Mouse (Mus musculus): Measurements from ENCODE around the gene Bsn.

The Bsn gene

DNA sequence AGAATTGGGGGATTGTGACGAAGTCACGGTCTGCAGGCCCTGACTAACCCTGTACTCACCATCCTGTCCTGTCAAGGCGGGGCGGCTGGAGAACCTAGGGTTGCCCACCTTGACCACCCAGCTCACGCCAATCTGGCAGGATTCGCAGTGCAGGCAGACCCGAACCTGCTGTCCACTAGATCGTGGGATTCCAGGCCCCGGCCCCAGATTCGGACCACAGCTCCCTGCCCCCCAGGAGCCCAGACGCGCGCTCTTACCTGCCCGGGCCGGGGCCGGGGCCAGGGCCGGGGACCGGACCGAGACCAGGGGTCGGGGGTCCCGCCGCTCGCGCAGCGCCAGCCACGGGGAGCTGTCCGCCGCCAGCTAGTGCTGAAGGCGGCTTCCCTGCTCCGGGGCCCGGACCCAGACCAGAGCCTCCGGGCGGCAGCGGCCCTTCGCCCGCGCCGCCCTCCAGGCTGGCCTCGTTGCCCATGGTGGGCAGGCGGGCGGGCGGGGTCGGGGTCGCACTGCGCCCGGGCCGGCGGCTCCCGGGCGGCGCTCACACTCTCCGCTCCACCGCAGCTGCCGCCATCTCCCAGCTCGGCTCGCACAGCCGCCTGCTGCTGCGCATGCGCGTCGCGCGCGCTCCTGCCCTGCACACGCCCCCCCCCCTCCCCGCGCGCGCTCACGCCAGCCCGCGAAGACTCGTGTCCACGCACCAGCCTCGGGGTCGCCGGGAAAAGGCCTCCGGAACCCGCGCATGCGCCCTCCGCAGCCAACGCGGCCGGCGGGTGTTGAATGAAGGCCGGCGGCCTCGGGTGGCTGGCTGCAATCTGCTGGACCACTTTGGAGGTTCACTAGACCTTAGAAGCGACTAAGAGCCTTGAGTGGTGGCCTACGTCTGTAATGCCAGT is at the start of gene Bsn:
Gene Bsn (minus strand): TSS at position 598 of the 893 bp plus-strand sequence.
- DNase-seq (ENCODE audit: low read depth, low spot score), result peak; percentile 53
- H3K36me3 ChIP-seq (ENCODE audit: control insufficient read depth, insufficient read depth, low read length, poor library complexity, severe bottlenecking), result no peaks in the 10 kb centered on the region
- H3K27me3 ChIP-seq (ENCODE audit: control insufficient read depth, insufficient read depth, low read length, poor library complexity, severe bottlenecking), result no peaks in the 10 kb centered on the region; the same call in 1 of the 2 replicates

DNA sequence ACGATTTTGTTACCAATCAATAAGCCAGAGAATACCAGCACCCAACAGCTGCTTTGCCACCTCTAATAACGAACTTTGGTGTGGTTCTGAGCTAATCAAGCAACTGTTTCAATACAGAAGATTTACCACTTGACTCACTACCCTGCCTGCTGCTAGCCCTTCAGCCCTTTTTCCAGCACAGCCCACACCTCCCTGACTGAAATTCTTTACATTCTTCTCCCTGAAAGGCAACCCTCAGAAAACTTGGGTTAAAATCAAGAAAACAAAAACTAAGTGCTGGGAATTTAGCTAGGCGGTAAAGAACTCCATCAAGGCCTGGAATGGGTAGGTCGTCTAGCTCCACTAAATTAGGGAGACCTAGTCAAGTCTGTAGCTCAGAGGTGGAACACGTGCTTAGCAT is 49.8 kb upstream of the Bsn start:
- Histone ChIP-seq H3K27me3 (ENCODE audit: control insufficient read depth, insufficient read depth, low read length, poor library complexity, severe bottlenecking) (no peaks in the 10 kb centered on the region), H3K36me3 (ENCODE audit: control insufficient read depth, insufficient read depth, low read length, poor library complexity, severe bottlenecking) (no peaks in the 10 kb centered on the region)
- no peak for DNase-seq (ENCODE audit: low read depth, low spot score)

DNA sequence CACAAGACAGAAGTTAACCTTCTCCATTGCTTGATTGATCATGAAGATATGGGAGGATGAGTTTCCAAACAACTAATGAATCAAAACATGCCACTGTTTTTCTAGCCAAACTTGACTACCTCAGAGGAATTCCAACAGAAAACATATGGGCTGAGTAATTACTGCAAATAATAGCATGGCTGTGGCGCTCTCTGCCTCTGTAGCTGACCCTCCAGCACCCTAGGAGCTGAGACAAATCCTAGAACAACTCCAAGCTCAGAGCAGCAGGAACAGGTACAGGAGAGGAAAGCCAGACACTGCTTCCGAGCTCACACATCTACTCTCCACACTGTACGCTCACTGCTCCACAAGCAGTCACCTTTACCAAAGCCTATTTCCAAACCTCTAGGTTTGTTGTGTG is 48.6 kb upstream of the Bsn start:
- DNase-seq (ENCODE audit: low read depth, low spot score), result no peak
- H3K36me3 ChIP-seq (ENCODE audit: control insufficient read depth, insufficient read depth, low read length, poor library complexity, severe bottlenecking), result no peaks in the 10 kb centered on the region
- no peaks in the 10 kb centered on the region for H3K27me3 ChIP-seq (ENCODE audit: control insufficient read depth, insufficient read depth, low read length, poor library complexity, severe bottlenecking)

DNA sequence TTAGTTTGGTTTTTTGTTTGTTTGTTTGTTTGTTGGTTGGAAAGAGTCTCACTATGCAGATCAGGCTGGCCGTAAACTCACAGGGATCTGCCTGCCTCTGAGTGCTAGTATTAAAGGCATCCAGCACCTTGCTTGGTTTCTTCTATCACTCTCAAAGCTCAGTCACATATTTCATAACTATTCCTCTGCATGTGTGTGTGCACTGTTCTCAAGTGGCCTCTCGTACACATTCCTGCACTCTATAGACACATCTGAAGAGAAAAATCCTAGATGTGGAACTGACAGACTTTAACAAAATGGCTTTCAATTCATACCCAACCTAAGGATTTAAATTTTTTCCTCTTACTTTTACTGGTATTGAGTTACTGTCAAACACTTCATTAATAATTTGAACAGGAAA is 48.2 kb upstream of the Bsn start:
- no peak for DNase-seq (ENCODE audit: low read depth, low spot score)
- no peaks in the 10 kb centered on the region for H3K36me3 ChIP-seq (ENCODE audit: control insufficient read depth, insufficient read depth, low read length, poor library complexity, severe bottlenecking)
- no peaks in the 10 kb centered on the region for H3K27me3 ChIP-seq (ENCODE audit: control insufficient read depth, insufficient read depth, low read length, poor library complexity, severe bottlenecking)

DNA sequence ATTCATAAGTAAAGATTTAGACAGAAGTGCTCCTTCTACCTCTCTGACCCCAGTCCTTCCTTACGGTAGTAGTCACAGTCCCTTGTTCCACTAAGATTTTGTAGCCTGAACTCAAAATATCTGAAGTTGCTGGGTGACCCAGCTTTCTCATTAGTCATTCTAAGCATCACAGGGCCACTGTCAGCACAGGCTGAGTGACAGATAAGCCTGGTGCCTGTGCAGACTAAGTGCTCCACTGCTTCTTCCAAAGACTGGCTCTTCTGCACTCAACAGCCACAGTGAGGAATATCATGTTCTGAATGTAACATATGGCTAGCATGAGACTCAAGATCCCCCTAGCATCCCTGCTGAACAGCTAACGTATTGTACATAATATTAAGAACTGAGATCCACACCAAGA is 44.5 kb upstream of the Bsn start:
- Histone ChIP-seq H3K36me3 (ENCODE audit: control insufficient read depth, insufficient read depth, low read length, poor library complexity, severe bottlenecking) (no peaks in the 10 kb centered on the region), H3K27me3 (ENCODE audit: control insufficient read depth, insufficient read depth, low read length, poor library complexity, severe bottlenecking) (no peaks in the 10 kb centered on the region)
- DNase-seq (ENCODE audit: low read depth, low spot score), result no peak

DNA sequence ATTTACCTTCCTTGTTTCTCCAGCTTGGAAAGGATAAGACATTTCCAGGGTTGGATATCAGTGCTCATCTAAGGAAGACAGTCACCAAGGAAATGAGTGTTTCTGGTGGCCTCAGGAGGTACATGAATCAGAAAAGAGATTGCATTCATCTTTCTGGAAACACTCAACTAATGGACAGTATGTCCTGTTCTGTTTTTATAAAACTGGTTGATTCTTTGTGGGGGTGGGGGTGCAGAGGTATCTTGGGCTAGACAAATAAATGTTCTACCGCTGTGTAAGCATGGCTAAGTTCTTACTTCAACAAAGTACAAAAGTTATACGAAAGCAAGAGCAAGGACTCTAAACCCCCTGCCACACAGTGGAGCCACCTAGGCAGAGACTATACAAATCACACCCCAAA is 42.7 kb upstream of the Bsn start:
- DNase-seq (ENCODE audit: low read depth, low spot score), result no peak
- H3K36me3 ChIP-seq (ENCODE audit: control insufficient read depth, insufficient read depth, low read length, poor library complexity, severe bottlenecking), result no peaks in the 10 kb centered on the region
- H3K27me3 ChIP-seq (ENCODE audit: control insufficient read depth, insufficient read depth, low read length, poor library complexity, severe bottlenecking), result no peaks in the 10 kb centered on the region

DNA sequence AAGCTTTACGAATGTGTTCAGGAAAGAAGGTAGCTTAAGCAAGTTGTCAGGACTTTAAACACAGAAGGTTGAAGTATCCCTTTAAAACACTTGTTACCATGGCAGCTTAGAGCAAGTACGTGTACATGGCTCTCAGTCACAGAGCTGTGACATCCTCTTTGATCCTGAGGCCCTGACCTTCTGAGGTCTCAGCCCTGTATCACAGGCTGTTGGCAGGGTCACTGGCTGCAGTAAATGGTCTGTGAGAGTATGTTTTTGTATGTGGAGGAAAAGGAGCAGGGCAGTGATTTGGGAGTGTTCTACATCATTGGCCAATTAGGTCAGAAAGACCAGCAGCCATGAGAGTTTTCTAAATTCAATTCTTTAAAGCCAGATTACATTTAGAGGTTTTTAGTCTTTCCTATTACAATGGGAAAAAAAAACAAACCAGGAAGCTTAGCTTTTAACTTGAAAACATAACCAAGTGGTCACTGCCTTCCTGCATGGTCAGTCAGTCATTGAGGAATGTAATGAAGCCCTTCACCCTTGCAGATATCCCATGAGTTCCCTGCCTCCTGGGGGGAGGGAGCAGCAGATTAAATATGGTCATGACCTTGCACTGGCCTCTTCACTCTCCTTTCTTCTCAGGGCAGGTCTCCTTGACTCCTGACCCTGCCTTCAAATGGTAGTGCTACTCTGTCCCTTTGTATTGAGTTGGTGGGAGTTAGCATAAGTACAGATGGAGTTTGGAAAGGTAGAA is 37.9 kb upstream of the Bsn start:
- DNase-seq (ENCODE audit: low read depth, low spot score), result no peak
- Histone ChIP-seq H3K36me3 (ENCODE audit: control insufficient read depth, insufficient read depth, low read length, poor library complexity, severe bottlenecking) (no peaks in the 10 kb centered on the region), H3K27me3 (ENCODE audit: control insufficient read depth, insufficient read depth, low read length, poor library complexity, severe bottlenecking) (no peaks in the 10 kb centered on the region)

DNA sequence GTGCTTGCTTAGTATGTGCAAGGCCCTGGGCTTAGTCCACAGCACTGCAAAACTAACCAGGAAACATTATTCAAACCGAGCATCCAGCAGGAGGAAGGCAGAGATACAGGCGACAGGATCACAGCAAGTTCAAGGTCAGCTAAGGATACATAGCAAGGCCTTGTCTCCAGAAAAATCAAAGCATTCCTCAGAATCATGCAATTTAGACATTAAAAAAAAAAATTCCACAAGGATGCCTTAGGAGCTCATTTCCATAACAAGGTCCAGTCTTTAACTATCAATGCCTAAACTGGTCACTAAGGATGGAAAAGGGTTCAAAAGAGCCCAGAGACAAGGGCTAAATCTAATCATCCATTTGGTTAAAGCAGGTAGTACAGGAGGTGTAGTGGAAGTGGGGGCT is 35.0 kb upstream of the Bsn start:
- no peaks in the 10 kb centered on the region for H3K27me3 ChIP-seq (ENCODE audit: control insufficient read depth, insufficient read depth, low read length, poor library complexity, severe bottlenecking)
- H3K36me3 ChIP-seq (ENCODE audit: control insufficient read depth, insufficient read depth, low read length, poor library complexity, severe bottlenecking), result no peaks in the 10 kb centered on the region
- DNase-seq (ENCODE audit: low read depth, low spot score), result no peak

DNA sequence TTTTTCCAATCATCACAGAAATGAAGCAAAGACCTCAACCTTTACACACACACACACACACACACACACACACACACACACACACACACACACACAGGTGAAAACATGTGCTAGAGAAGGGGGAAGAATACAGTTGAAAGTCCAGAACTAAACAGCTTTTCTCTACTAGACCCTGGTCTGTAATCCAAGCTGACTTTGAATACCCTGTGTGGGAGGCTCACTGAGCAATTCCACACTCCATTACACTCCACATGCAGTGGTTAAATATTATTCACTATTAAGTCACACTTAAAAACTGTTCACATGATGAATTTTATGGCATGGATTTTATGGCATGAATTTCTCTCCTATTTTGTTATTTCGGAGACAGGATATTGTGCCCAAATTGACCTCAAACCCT is 33.4 kb upstream of the Bsn start:
- H3K27me3 ChIP-seq (ENCODE audit: control insufficient read depth, insufficient read depth, low read length, poor library complexity, severe bottlenecking), result no peaks in the 10 kb centered on the region
- H3K36me3 ChIP-seq (ENCODE audit: control insufficient read depth, insufficient read depth, low read length, poor library complexity, severe bottlenecking), result no peaks in the 10 kb centered on the region
- no peak for DNase-seq (ENCODE audit: low read depth, low spot score)

DNA sequence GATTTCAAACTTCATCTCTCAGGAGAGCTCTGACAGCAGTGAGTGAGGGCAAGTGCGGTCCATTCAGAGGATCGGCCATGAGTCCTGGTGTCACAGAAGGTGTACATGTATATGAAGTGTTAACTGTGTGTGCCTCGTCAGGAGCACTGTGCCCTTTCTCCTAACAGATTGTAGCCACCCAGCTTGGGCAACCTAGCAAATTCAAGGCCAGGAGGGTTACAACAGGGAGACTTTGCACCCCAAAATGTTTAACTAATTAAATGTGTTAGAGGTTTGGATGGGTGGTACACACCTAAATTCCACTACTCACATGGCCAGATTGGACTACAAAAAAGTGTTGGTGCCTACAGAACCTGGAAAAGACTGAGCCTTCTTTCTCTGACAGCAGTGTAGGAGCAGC is 31.4 kb upstream of the Bsn start:
- DNase-seq (ENCODE audit: low read depth, low spot score), result no peak
- no peaks in the 10 kb centered on the region for H3K27me3 ChIP-seq (ENCODE audit: control insufficient read depth, insufficient read depth, low read length, poor library complexity, severe bottlenecking)
- H3K36me3 ChIP-seq (ENCODE audit: control insufficient read depth, insufficient read depth, low read length, poor library complexity, severe bottlenecking), result no peaks in the 10 kb centered on the region

DNA sequence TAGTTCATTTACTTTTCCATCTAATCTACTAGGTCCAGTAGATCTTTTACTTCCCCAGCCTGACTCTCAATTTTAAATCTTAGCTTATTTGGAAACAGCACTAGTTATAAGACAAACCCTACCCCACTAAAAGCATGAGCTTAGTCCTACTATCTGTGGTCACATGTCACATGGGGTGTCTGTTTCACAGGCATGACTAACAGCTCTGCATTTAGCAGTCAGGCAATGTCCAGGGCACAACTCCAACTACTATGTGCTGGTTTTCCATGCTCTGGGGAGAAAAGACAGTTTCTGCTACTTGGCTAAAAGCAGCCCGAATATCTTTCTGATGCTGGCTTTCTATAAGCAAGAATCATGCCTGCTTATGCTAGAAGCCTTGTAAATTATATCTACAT is 30.2 kb upstream of the Bsn start:
- DNase-seq (ENCODE audit: low read depth, low spot score), result no peak

DNA sequence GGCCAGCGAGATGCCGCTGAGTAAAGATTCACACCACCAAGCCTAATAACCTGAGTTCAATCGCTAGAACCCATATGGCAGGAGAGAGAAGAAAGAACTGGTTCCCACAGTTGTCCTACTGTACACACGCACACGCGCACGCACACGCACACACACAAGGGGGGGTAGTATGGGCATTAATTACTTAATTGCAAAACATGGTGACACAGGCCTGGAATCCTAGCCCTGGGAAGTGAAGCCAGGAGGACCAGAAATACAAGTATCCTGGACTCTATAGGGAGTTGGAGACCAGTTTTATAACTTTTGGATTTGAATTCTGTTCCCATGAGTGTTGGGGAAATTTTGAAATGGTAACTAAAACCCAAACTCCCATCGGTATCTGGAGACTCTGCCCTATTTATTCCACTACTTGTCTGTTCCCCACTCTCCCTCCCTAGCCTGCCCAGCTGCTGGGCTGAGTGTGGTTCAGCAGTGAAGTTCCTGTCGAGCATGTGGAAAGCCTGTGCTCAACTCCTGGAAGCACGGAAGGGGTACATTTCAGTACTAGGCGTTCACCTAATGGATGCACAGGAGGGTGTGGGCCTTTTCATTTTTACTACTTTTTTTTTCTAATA is 29.7 kb upstream of the Bsn start:
- DNase-seq (ENCODE audit: low read depth, low spot score), result no peak
- Histone ChIP-seq H3K27me3 (ENCODE audit: control insufficient read depth, insufficient read depth, low read length, poor library complexity, severe bottlenecking) (no peaks in the 10 kb centered on the region), H3K36me3 (ENCODE audit: control insufficient read depth, insufficient read depth, low read length, poor library complexity, severe bottlenecking) (no peaks in the 10 kb centered on the region; the same call in 1 of the 2 replicates)

More for the DNA sequence above, 30.2 kb upstream of the Bsn start:
- H3K27me3 ChIP-seq (ENCODE audit: control insufficient read depth, insufficient read depth, low read length, poor library complexity, severe bottlenecking), result no peaks in the 10 kb centered on the region
- H3K36me3 ChIP-seq (ENCODE audit: control insufficient read depth, insufficient read depth, low read length, poor library complexity, severe bottlenecking), result no peaks in the 10 kb centered on the region; the same call in 1 of the 2 replicates

DNA sequence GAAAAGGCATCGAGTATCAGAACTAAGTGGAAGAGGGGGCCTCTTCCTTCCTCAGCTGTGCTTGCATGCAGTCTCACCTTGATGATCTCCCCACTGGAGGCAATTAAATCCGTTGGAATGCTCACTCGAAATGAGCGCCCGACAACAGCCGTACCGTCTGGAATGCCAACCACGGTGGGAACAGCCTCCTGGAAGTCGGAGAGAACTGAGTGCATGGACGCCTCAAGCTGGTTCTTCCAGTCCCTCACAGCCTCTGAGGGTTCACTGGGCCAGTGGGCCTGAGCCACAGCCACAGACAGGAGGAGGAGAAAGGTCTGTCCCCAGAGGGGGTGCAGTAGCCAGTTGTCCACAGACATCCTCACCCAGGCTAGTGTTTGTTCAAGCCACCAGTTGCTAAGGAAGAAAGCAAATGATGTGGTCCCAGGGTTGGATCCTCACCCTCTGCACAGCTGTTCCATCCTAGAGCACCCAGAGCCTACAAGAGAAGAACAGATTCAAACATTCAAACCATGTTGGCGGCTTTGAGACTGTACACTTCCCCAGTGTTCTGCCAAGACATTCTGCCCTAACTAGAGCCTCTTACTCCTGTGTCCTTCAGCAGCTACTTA is 27.9 kb upstream of the Bsn start:
- DNase-seq (ENCODE audit: low read depth, low spot score), result no peak
- no peaks in the 10 kb centered on the region; the same call in 1 of the 2 replicates for H3K36me3 ChIP-seq (ENCODE audit: control insufficient read depth, insufficient read depth, low read length, poor library complexity, severe bottlenecking)
- H3K27me3 ChIP-seq (ENCODE audit: control insufficient read depth, insufficient read depth, low read length, poor library complexity, severe bottlenecking), result no peaks in the 10 kb centered on the region

DNA sequence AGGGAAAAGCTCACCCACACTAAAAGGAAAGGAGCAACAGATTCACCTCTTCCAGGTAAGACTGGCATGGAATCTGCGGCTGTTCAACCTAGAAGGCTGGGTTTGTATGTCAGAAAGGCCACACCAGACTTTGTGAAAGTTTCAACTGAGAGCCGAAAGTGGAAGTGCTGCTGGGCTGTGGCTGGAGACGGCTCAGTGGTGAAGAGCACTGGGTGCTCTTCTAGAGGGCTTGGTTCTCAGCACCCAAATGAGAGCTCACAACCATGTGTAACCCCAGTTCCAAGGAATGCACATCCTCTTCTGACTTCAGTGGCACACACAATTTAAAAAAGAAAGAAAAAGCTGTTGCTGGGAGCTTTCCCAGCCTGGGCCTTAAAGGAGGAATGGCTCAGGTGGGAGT is 27.2 kb upstream of the Bsn start:
- Histone ChIP-seq H3K27me3 (ENCODE audit: control insufficient read depth, insufficient read depth, low read length, poor library complexity, severe bottlenecking) (no peaks in the 10 kb centered on the region), H3K36me3 (ENCODE audit: control insufficient read depth, insufficient read depth, low read length, poor library complexity, severe bottlenecking) (no peaks in the 10 kb centered on the region; the same call in 1 of the 2 replicates)

More for the DNA sequence above, 27.2 kb upstream of the Bsn start:
- peak; percentile 50 for DNase-seq (ENCODE audit: low read depth, low spot score)

All from splenic B cell, adult 2 months (primary cell).